Mouse (Mus musculus) kidney, postnatal 10 days (tissue): Measurements from ENCODE around the gene Pmp22.

Experiments
- DNase-seq: peaks from one replicate; pipeline ENCODE4 v3.0.0; 2021; ENCODE audit warnings: mixed read lengths

Pmp22 gene

DNA sequence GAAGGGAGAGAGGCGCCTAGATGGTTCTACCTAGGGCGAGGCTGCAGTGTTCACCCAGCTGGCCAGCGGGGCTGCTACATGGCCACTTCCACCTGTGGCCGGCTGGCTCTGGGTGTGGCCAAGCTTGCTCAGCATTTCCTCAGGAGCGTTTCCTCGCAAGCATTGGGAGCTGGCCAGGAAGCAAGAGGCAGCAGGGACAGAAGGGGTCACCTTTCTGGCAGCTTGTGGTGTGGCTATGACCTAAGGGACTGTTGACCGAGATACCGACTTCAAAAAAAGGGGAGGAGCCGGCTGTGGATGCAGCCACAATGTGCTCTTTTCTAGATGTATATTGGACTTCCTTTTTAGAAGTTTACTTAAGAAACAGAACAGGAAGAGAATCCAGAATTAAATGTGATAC is 593 bp downstream of the Pmp22 start:
- DNase-seq, result peak; percentile 74

GRCm38 (mm10) chr11:63129840-63130239 is 1.1 kb downstream of the Pmp22 start:
- DNase-seq, result no peak

GRCm38 (mm10) chr11:63130497-63130896 is 1.7 kb downstream of the Pmp22 start:
- peak; percentile 75 for DNase-seq

GRCm38 (mm10) chr11:63131001-63131692 is 2.4 kb downstream of the Pmp22 start:
- DNase-seq, result peak; percentile 80

GRCm38 (mm10) chr11:63131693-63132040 is 2.9 kb downstream of the Pmp22 start:
- peak; percentile 38 for DNase-seq

DNA sequence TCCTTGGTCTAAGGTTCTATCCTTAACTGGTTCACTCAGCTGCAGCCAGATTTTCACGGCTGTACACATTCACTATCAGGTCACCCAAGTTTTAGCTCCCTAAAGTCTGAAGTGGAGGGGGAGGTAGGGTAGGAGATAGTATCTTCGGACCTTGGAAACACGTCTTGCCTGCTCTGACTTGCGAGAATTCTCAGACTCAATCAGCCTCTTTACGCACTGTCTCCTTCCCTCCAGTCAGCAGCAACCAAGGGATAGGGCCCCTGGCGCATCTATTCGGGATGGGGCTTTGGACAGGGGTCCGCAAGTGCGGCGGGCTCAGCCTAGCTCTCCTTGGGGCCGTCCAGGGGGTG is 3.3 kb downstream of the Pmp22 start:
- no peak for DNase-seq

DNA sequence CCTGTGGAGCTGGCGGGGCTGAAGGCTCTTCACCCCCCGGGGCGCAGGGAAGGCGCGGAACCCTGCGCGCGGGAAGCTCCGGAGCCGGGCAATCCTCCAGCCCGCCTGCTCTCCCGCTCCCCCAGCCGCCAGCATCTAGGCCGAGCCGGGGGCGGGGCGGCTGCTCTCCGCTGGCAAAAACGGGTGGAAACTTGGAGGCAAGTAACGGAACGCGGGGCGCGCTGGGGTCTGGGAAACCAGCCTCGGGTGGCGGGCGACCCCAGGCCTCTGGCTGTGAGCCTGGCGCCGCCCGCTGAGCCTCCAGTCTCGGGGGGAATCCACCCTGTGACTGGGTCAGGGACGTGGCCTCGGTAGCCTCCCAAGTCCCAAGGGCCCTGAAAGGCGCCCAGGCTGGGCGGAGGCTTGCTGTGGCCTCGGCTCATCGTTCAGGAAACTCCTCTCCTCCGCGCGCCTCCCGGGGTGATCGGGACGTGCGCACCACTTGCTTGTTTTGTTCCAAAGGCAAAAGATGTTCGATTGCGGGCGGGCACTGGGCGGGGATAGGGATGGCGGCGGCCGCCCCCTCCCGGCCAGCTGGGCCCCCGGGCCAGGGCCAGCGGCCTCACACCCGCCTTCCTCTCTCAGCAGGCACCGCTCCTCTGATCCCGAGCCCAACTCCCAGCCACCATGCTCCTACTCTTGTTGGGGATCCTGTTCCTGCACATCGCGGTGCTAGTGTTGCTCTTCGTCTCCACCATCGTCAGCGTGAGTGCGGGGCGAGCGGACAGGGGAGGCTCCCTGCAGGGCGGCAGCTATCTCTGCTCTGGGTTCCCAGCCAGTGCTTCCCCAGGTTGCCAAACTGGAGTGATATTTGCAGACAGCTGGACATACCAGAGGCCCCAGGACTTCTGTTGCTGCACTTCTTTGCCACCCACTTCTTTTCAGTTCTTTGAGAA is 4.0 kb downstream of the Pmp22 start:
- peak; percentile 89 for DNase-seq

DNA sequence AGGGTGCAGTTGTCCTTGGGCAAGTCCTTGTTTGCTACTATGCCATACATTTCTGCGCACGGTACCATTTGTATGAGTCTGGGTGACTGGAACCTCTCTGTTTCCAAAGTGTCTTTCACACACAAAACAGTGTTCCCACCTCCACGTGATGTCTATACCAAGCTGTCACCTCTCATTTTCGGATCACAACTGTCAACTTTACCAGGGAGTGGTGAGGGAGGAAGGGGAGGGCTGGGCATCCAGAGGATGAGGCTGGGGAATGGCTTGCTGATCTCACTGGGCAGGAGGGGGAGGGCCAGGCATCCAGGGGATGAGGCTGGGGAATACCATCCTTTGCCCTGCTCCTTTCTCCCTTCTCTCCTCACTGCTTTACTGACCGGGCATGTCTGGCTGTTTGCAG is 5.2 kb downstream of the Pmp22 start:
- no peak for DNase-seq

GRCm38 (mm10) chr11:63134742-63135482 is 6.1 kb downstream of the Pmp22 start:
- DNase-seq, result peak; percentile 37

- peak; percentile 94 for DNase-seq
Observed at GRCm38 (mm10) chr11:63135622-63136021, 6.8 kb downstream of the Pmp22 start.

DNA sequence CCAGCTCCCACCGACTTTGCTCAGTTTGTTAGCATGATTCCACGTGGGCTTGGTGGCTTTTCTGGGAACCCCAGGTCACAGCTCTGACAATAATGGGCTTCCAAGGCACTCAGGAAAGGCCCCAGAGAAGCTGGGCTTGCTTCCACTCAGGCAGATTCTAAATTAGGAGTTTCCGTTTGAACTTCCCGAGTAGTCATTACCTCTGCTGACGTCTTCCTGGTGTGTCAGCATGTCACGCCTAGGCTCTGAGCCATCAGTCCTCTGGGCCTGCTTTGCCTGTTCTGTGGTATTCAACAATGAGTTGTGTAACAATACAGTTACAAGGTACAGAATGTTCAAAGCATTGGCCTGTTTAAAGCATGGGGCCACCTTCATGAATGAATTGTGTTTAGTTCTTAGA is 7.4 kb downstream of the Pmp22 start:
- DNase-seq, result peak; percentile 79

DNA sequence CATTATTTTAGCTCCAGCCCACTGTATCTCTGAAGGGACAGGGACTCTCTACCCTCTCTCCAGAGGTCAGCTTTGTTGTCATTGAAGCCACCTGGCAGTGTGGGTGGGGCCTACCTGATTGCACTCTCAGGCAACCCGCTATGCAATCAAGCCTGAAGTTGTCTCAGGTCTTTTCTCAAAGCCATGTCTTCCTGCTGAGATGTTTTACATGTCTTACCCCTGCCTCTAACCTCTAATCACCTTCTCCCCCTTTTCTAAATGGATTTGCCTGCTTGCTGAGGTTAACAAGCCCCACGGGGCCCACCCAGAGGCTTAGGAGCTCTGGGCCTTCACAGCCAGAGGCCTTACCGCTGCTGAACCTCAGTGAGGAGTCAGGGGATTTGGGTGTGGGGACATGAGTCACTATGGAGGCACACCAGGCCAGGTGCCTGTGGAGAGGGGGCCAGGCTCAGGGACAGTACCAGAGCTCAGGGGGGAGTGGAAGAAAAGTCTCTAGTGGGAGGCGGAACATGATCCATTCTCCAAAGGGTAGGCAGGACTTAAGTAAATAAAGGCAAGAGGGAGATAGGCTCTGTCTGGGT is 8.1 kb downstream of the Pmp22 start:
- no peak for DNase-seq

- no peak for DNase-seq
Observed at GRCm38 (mm10) chr11:63138739-63139138, 10.0 kb downstream of the Pmp22 start.

DNA sequence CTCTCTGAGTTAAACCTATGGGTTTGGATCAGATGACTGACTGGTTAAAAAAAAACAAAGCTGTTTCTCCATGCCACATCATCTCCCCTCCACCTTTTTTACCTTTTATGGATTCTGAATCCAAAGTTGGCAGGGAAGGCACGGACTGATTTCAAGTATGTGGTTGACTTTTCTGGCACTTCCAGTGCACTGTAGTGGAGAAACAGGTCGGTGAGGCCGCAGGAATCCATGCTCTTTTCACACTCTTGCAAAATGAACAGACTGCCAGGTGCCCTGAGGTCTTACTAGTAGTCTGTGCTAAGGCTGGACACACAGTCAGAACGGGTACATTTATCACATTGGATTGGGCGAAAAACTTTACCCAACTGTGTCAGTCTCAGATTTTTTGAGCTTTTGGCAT is 13.5 kb downstream of the Pmp22 start:
- no peak for DNase-seq

GRCm38 (mm10) chr11:63142816-63143215 is 14.0 kb downstream of the Pmp22 start:
- DNase-seq, result no peak

DNA sequence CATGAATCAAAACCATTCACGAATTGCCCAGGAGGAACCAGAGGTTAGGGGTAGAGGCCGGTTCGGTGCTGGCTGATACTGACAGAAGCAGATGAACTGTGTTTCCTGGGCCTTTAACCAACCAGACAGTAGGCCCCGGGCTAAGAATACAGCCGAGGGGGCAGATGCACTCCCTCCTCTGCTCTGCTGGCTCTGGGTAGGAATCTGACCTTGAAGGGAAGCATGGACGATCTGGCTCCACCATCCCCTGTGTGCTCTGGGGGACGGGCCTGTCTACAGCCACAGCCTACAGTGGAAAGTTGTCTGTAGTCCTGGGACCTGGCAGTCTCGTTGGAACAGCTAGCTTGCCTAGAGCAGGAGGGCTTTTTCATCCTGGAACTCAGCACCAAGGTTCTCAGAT is 14.7 kb downstream of the Pmp22 start:
- DNase-seq, result no peak

- no peak for DNase-seq
Observed at GRCm38 (mm10) chr11:63146601-63147000, 17.8 kb downstream of the Pmp22 start.

GRCm38 (mm10) chr11:63148276-63148675 is 19.5 kb downstream of the Pmp22 start:
- DNase-seq, result no peak

DNA sequence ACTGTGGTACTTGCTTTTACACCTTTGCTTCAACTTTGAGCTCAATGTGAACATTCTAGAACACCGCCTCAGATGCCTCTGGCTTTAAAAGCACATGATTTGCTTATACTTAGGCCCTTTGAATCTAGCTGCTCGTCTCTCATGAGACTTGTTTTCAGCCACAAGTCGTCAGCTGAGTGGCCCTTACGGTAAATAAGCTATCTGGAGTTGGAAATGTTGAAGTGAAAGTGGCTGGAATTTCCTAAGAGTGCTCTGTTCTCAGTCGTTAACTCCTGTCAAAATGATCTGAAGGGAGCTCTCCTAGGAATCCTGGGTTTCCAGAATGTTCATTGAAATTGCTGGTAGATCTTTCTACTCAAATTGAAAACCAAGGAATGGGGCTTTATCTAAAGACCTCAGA is 23.1 kb downstream of the Pmp22 start:
- no peak for DNase-seq

GRCm38 (mm10) chr11:63157117-63157516 is 28.3 kb downstream of the Pmp22 start:
- DNase-seq, result no peak

GRCm38 (mm10) chr11:63160926-63161325 is 32.1 kb downstream of the Pmp22 start:
- peak; percentile 3 for DNase-seq

- DNase-seq, result peak; percentile 8
Observed at GRCm38 (mm10) chr11:63162806-63163205, 34.0 kb downstream of the Pmp22 start.

GRCm38 (mm10) chr11:63163550-63163949 is 34.8 kb downstream of the Pmp22 start:
- DNase-seq, result peak; percentile 36
